Mouse (Mus musculus): ENCODE data around the gene Tbc1d20.
"Not testable (repeated sequence)": the region's sequence is repeated elsewhere in the genome, so short reads cannot be mapped to it uniquely, and the experiment has no call there.

- TF ChIP-seq CTCF (IDR thresholded peaks at IDR 0.05; ENCODE audit: low read depth, low read length): peak; percentile 59
- TF ChIP-seq EP300 (IDR thresholded peaks at IDR 0.05; ENCODE audit: insufficient read depth, low read depth, low read length): not testable (repeated sequence)
These were observed 65.3 kb downstream of the Tbc1d20 start for GRCm38 (mm10) chr2:152358977-152359376.

Measured in ES-Bruce4 (cell line).